Mouse (Mus musculus) central nervous system, embryonic 11.5 days (tissue): ENCODE measurements around the gene Olfr1501. TPM values are rescaled to one million over a fixed set of nuclear protein-coding genes. Genes with fewer than 3 reads are reported as not detected.

Source experiments
- polyA plus RNA-seq: library from polyadenylated mRNA; depleted of rRNA; stranded (reverse); fragments of >200 nt; gene quantifications from 2 replicates; pipeline ENCODE4 v1.2.3, GENCODE M21; 2012; rRNA removed

Olfr1501 gene
- not detected in 2 replicates for polyA plus RNA-seq

DNA sequence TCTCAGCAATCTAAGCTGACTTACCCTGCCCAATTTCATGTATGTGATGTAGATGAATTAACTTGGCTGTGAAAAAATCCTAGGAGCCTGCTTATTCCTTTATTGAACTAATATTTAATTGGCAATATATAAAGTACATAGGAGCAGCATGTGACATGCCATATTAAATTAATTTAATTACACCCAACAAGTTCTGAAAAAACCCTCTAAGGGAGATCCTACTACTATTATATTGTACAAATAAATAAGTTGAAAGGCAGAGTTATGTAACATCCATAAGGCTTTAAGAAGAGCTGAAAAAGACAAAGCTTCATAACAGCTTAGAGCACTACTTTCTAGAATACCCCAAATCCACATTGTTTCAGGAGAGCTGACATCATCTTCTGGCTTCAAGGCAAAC lies at the start of gene Olfr1501:
TSS of gene Olfr1501 (minus strand) at position 101 of the 400 bp plus-strand sequence.

DNA sequence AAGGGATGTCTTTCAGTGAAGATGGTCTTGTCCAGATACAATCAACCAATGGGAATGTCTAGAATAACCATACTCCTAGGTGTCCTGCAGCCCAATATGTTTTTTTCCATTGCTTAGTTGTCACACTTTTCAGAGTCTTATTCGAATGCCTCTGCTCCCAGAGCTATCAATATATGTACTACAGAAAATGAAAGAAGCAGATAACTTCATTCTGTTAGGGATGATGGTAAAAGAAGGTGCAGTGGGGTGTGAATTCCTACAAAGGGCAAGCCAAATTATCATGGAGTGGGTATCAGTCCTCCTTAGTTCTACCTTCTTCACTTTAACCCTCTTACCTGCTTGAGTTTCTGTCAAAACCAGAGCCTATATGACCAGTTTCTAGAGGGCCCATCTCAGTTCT lies 47.3 kb upstream of the Olfr1501 start, which contains the start of gene Olfr1504:
TSS of gene Olfr1504 (minus strand) at position 101 of the 400 bp plus-strand sequence.

DNA sequence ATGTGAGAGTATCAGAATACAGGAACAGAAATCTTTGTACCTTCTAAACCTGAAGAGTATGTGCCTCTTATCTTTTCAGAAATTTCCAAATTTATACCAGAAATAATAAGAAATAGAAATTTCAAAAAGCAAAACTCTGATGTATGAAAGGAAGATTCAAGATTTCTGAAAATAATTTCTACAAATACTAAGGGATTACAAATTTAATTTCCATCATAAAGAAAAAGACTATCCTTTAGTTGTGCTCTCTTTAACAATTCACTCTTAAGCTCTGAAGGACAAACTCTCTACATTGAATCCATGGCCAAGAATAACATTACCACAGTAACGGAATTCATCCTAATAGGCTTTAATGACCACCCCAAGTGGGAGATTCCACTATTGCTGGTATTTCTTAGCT lies 11.0 kb upstream of the Olfr1501 start, which contains the start of gene Olfr1502:
TSS of gene Olfr1502 (plus strand) at position 301 of the 400 bp plus-strand sequence.

DNA sequence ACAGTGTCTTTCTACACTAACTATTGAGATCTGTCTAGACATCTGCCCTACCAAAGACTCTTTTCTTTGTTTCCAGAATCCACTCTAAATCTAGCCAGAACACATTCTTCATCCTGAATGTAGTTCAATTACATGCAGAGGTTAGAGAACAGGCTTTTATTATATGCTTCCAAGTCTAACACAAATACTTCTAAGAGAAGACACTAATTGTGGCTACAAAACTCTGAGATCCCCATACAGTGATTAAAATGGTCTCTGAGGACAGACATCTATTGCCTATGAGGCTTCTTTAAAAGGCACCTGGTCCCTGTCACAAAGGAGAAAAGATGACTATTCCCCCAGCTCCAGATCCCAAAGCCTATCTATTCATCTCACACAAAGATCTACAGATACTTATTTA lies 20.1 kb downstream of the Olfr1501 start, which contains the start of gene Olfr1500:
TSS of gene Olfr1500 (minus strand) at position 101 of the 400 bp plus-strand sequence.

DNA sequence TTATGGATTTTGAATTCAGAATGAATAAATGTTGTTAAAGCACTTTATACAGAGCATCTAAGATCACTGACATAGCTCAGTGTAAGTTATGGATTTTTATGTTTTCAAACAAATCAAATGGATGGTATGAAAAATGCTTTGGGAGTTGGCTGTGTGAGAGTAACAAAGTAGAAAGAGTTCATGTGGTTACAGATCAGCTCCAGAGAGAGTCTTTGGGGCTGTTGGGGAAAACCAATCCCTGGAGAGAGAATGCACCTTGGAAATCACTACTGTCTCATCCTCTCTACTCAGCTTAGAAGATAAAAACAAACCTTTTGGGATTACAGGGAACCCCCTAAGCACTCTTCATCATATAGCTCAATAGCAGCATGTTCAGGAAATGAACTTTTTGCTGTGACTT lies 31.1 kb downstream of the Olfr1501 start, which contains the start of gene Olfr1499:
TSS of gene Olfr1499 (minus strand) at position 101 of the 400 bp plus-strand sequence.

DNA sequence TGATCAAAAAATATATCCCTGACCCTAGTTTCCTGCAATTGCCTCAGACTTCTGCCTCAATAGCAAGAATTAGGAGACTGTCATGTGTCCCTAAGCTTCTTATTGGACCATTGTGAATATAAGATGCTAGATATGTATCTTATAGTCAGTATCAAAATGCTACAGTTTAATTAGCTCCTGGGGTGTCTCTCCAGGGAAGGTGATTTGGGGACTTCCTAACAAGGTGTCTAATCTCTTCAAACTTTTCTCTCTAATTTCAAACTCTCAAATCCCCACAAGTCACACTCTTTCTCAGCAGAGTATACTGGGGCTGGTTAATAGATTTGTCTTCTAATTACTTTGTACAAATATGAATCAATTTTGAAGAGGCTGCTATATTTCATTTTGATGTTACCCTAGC lies 52.4 kb downstream of the Olfr1501 start, which contains the start of gene Olfr1497:
TSS of gene Olfr1497 (minus strand) at position 101 of the 400 bp plus-strand sequence.

Other genes with a start within 250 kb of the Olfr1501 start
- gene Olfr1487, start 233.3 kb downstream of the Olfr1501 start, polyA plus RNA-seq = not detected in 2 replicates
- gene Olfr1489, start 219.1 kb downstream of the Olfr1501 start, polyA plus RNA-seq = not detected in 2 replicates
- not detected in 2 replicates for gene Olfr1490, start 199.6 kb downstream of the Olfr1501 start, polyA plus RNA-seq
- gene Olfr1491, start 153.4 kb downstream of the Olfr1501 start, polyA plus RNA-seq = not detected in 2 replicates
- gene Olfr1493-ps1, start 127.4 kb downstream of the Olfr1501 start, polyA plus RNA-seq = not detected in 2 replicates
- gene Olfr1494, start 111.0 kb downstream of the Olfr1501 start, polyA plus RNA-seq = not detected in 2 replicates
- not detected in 2 replicates for gene Olfr1495, start 86.1 kb downstream of the Olfr1501 start, polyA plus RNA-seq
- not detected in 2 replicates for gene Olfr1496, start 72.8 kb downstream of the Olfr1501 start, polyA plus RNA-seq
- gene Olfr1497, start 52.5 kb downstream of the Olfr1501 start, polyA plus RNA-seq = not detected in 2 replicates
- not detected in 2 replicates for gene Olfr1499, start 31.2 kb downstream of the Olfr1501 start, polyA plus RNA-seq
- not detected in 2 replicates for gene Olfr1500, start 20.2 kb downstream of the Olfr1501 start, polyA plus RNA-seq
- not detected in 2 replicates for gene Olfr1502, start 11.1 kb upstream of the Olfr1501 start, polyA plus RNA-seq
- gene Olfr1504, start 47.2 kb upstream of the Olfr1501 start, polyA plus RNA-seq = not detected in 2 replicates
- not detected in 2 replicates for gene Olfr1505, start 62.8 kb upstream of the Olfr1501 start, polyA plus RNA-seq